Mouse (Mus musculus): ENCODE measurements at regions not wholly inside any gene's neighbourhood (a gene's known extent, or its start where the extent isn't known, plus 50 kb on each side); places are given as distances from the start of the nearest gene placed in this dataset.

- no peak for DNase-seq (ENCODE audit: low spot score in 2 of 2)
Measured at GRCm38 (mm10) chr8:8562268-8562667, 98.8 kb downstream of the Efnb2 start.

- DNase-seq (ENCODE audit: low spot score in 2 of 2) = no peak
Measured at GRCm38 (mm10) chr8:8558050-8558449, 103.0 kb downstream of the Efnb2 start.

DNA sequence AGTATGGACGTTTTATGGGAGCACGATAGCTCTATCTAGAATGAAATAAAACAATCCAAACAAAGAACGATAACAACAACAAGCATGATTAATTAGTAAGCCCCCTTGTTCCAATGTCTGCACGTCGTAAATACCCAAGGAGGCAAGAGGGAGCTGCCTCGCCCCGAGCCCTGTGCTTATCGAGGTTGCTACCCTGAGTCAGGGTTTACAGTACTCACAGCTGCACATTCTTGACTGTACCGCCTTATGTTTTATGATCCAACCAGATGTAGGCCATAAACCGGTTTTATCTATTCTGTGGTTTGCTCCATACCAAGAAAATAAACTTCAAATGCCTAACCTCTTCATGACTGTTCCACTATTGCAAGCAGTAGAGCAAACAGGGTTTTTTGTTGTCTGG is 104.9 kb downstream of the Efnb2 start:
- DNase-seq (ENCODE audit: low spot score in 2 of 2) = no peak

- DNase-seq (ENCODE audit: low spot score in 2 of 2) = no peak
Measured at GRCm38 (mm10) chr8:8554691-8555090, 106.4 kb downstream of the Efnb2 start.

- no peak for DNase-seq (ENCODE audit: low spot score in 2 of 2)
Measured at GRCm38 (mm10) chr8:8552779-8553178, 108.3 kb downstream of the Efnb2 start.

DNA sequence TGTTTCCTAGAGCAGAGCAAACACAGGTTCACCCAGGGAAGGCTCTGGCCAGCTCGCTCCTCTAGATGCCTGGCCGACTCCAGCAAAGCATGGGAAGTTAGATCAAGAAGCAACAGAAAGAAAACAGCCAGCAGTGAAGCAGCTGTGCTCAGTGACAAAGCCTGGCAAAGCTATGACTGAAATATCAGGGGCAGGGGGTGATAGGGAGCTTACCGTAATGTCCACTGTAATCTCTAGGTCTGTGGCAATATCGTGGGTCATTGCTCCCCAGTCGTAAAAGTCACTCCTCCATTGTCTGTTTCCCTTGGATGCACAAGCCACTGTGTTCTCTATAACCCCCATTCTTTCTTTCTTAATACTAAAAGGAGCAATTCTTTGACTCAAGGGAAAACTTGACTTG is 124.4 kb downstream of the Efnb2 start:
- no peak for DNase-seq (ENCODE audit: low spot score in 2 of 2)

DNA sequence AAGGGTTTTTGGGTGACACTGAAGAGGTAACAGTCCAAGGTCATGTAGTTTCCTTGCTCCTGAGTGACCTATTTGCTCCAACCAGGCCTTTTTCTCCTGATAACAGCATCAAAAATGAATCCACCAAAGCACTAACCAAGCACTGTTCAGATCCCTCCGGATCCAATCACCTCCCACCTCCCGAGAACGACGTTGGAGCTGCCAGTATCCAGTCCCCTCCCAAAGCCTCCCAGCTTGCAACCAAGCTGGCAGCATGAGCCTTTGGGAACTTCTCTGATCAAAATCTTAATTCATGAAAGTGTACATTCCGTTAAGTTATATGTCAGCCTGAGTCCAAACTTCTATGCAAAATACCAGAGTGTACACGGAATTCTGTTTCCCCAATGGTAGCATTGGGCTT is 126.3 kb downstream of the Efnb2 start:
- DNase-seq (ENCODE audit: low spot score in 2 of 2) = no peak

DNA sequence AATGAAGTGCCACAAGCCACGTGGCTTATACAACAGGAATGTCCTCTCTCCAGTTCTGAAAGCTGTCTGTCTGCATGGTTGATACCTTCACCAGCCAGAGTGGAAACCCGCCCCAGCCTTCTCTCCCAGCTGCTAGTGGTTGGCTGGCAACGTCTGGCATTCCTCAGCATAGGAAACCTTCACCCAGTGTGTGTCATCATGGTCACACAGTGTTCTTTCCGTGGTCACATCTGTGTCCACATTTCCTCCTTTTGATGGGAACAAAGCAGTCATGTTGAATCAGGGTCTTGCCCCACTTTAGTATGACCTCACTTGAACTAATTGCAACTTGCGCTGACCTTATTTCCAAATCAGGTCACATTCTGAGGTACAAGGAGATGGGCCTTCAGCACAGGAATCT is 128.1 kb downstream of the Efnb2 start:
- DNase-seq (ENCODE audit: low spot score in 2 of 2) = peak in 1 of 2 experiments; percentile 6

- DNase-seq (ENCODE audit: low spot score in 2 of 2) = no peak
Measured at GRCm38 (mm10) chr8:8530540-8530939, 130.5 kb downstream of the Efnb2 start.

- DNase-seq (ENCODE audit: low spot score in 2 of 2) = no peak
Measured at GRCm38 (mm10) chr8:8521532-8521931, 139.5 kb downstream of the Efnb2 start.

DNA sequence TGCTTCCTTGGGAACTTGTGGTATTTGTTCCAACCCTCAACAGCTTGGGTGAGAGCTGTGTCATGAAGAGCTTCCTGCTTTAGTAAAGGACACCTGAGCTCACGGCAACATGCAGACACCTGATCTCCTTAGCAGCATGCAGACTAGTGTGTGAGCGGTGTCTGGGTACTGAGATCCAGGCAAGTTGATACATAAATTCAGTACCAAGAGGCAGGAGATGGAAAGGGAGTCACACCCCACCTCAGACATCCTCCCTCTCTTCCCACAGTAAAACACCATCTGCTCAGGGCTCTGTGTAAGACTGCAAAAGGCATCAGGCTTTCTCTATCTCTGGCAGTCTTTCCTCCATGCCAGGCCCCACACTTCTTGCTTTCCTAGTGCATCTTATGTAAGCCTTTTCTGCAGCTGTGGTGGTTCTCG is 141.3 kb downstream of the Efnb2 start:
- DNase-seq (ENCODE audit: low spot score in 2 of 2) = no peak

GRCm38 (mm10) chr8:8517599-8517998 is 143.4 kb downstream of the Efnb2 start:
- DNase-seq (ENCODE audit: low spot score in 2 of 2) = no peak

DNA sequence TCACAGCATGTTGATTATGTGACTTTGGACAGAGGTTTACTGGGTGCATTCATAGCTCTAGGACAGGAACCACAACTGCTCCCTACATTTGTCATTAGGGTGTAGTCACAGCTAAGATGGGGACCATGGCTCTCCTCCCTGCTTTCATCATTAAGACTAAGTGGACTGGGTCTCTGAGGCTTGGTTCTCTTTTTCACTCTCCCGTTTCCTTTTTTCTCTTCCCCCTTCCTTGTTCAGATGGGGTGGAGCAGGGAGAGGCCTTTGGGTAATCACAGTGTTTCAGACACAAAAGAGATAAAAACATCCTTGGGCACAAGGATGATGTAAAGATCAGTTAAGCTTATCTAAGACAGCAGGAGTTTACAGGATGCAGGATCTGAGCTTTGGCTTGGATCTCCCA is 144.8 kb downstream of the Efnb2 start:
- DNase-seq (ENCODE audit: low spot score in 2 of 2) = no peak

- no peak for DNase-seq (ENCODE audit: low spot score in 2 of 2)
Measured at GRCm38 (mm10) chr8:8499921-8500320, 161.1 kb downstream of the Efnb2 start.

DNA sequence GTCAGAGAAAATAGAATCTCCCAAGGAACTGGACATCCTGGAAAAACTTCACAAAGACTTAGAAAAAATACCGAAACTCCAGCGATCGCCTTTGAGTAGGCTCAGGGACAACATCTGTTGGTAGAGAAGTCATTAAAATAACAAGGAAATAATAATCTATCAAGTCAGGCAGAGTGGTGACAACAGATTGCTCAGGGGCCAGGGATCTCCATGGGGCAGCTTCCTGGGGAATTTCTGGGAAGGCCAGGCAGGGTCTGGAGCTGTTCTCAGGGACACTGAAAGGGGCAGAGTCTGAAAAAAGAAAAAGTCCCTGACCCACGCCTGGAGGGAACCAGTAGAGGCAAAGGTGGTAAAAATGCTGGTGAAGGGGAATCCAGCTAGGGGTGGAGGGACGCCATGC is 162.3 kb downstream of the Efnb2 start:
- no peak for DNase-seq (ENCODE audit: low spot score in 2 of 2)

GRCm38 (mm10) chr8:8495472-8495871 is 165.6 kb downstream of the Efnb2 start:
- DNase-seq (ENCODE audit: low spot score in 2 of 2) = no peak

DNA sequence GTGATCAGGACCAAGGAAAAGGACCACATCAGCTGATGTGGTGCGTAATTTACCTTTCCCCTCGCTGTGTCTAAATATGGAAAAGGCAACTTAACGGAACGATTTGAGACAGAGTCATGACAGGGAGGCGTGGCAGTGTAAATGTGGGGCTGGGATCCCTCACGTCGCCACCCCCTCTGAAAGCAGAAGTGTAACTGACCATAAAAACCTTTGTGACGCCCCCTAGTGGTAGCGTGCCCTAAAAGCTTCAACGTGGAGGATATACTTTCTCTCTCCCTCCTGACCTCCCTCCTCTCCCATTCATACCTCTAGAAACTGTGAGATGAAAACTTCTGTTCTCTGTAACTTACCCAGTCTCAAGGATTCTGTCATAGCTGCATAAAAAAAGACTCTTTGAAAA is 166.8 kb downstream of the Efnb2 start:
- DNase-seq (ENCODE audit: low spot score in 2 of 2) = no peak

GRCm38 (mm10) chr8:8491908-8492307 is 169.1 kb downstream of the Efnb2 start:
- DNase-seq (ENCODE audit: low spot score in 2 of 2) = no peak

- DNase-seq (ENCODE audit: low spot score in 2 of 2) = no peak
Measured at GRCm38 (mm10) chr8:8489784-8490183, 171.3 kb downstream of the Efnb2 start.

GRCm38 (mm10) chr8:8488695-8489571 is 172.1 kb downstream of the Efnb2 start:
- DNase-seq (ENCODE audit: low spot score in 2 of 2) = no peak

DNA sequence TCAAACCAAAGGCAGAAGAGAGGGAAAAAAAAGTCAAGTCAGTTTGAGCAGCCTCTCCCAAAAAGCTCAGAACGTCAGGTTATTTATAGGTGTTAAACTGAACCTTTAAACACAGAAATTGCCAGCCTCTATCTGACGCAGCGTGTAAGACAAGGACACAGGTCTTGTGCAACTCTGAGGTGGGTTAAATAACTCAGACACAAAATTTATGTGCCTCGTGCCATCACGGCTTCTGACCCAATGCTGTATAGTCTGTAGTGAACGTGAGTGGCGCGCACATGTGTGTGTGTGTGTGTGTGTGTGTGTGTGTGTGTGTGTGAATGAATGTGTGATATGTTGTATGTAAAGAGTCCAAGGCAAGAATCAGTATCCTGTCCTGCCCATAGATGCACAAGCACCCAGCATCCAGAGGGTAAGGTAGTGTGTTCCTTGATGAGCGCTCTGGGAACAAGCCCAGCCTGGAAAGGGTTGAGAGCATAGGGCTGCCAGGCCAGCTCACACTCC is 172.8 kb downstream of the Efnb2 start:
- DNase-seq (ENCODE audit: low spot score in 2 of 2) = no peak

DNA sequence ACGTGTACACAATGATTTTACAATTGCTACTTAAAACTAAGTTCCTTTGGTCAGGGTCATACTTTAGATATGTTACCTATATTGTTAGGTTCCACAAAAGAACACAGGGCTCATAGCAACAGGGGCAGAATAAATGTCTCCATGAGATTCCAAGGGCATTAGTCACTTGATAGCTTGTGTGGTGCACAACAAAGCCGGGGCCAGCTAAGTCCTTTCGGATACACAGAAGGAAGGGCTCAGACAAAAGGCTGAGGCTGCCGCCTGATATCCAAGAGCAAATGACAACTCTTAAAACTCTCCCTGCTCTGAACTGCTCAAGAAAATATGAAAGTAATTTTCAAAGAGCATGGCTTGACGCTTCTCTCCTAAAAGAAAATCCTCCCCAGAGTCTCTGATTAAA is 173.3 kb downstream of the Efnb2 start:
- no peak for DNase-seq (ENCODE audit: low spot score in 2 of 2)

DNA sequence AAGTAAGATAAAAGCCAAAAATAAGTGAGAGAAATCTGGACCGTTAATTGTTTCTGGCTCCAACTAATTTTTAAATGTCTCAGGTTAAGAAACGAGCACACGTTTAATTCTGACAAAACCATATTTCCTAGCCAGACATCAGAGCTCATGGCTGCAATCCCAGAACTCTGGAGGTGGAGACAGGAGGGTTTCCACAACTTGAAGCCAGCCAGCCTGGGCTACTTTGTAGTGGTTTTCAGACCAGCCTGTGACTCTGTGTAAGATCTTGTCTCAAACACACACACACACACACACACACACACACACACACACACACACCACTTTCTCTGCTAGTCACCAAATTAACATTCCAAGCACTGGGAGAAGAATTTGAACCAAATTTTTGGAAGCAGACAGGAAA is 174.2 kb downstream of the Efnb2 start:
- DNase-seq (ENCODE audit: low spot score in 2 of 2) = no peak

All from adrenal gland, postnatal 4 days (tissue).